Mouse (Mus musculus) cortical plate, adult 2 months (tissue): Measurements from ENCODE around the gene Mup2.
"Not testable (repeated sequence)": the region's sequence is repeated elsewhere in the genome, so short reads cannot be mapped to it uniquely, and the experiment has no call there.

Experiments used
- CTCF ChIP-seq: fragments of 200-500 bp; IDR thresholded peaks from 2 replicates; pipeline ENCODE4 v1.5.1; 2011; ENCODE audit warnings: mild to moderate bottlenecking, control low read depth, low read length; ENCODE audit not compliant: insufficient read depth; ENCODE audit errors: extremely low read depth
- POLR2A ChIP-seq: fragments of 200-500 bp; IDR thresholded peaks from 2 replicates; pipeline ENCODE4 v1.6.1; 2011; ENCODE audit warnings: mild to moderate bottlenecking, low read length, control low read depth; ENCODE audit not compliant: insufficient read depth; ENCODE audit errors: extremely low read depth

DNA sequence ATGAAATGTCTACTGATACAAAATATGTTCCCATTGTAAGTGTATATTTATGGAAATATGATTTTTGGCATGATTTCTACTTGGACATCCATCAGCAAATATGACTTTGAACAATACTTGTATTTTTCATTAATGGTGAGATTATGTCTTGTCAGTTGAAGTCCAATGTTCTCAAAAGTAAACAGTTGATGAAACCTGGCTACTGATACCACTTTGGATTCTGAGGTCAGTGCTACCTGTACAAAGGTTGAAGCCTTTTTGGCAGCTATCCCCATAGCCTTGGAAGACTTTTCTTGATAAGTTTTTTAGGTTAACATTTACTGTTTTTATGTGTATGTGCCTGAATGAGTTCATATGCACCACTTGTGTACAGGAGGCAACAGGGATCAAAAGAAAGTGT lies at the start of gene Mup2:
- not testable (repeated sequence) for TF ChIP-seq CTCF, POLR2A
